Mouse (Mus musculus) kidney, postnatal 14 days (tissue): ENCODE data around the gene Smyd2.

ENCODE experiments used
- DNase-seq: peaks from one replicate; pipeline ENCODE4 v3.0.0; 2022; ENCODE audit warnings: mixed read lengths

The Smyd2 gene

DNA sequence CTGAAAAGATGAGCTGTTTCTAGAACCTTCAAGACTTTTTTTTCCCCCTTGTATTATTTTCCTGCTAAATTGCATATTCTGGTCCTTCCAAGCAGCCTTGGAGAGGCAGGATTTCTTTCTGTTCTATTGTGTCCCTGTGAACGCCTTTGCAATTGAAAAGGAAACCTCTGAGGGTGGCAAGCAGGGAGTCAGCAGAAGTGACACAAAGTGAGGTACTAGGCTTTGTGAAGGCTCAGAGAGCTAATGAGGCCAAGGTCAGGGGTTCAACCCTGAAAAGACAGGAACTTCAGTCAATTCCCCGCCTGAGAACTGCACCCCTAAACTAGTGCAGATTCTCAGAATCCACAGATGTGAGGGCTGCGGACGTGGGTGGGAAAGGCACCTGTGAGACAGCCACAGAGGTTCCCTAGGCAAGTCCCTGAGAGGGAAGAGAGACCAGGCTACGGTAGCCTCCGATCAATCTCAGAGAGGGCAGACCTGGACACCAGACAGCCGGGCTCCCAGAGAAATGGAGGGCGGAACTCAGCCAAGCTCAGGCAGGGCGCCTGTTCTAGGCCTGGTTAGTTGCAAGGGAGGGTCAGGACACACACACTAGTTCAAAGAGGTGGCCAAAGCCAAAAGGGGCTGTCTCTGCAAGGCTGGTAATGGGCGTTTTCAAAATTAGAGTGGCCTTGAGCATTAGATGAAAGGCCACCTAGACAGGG, 5.6 kb downstream of the Smyd2 start:
- no peak for DNase-seq

- DNase-seq: no peak
Observed at GRCm38 (mm10) chr1:189913093-189913760, 8.9 kb downstream of the Smyd2 start.

- DNase-seq: peak; percentile 84
Observed at GRCm38 (mm10) chr1:189910685-189911345, 11.3 kb downstream of the Smyd2 start.

DNA sequence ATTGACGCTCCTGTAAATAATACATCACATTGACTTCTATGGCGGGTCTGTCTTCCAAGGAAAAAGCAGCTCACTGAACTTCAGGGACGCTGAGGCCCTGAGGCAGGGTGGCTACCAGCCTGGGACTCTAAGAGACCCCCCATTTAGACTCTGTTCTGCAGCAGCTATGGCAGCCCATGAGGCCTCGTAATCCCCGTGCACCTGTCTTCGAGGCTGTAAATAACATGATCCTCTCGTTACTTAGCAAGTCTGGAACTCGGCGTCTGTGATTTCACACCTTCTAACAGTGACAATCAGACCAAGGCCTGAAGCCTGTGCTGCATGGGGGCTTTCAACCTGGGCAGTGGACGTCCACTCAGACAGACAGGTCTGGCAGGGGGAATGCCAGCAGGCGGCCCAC, 19.0 kb downstream of the Smyd2 start:
- DNase-seq: no peak

GRCm38 (mm10) chr1:189902413-189902812, 19.8 kb downstream of the Smyd2 start:
- DNase-seq: no peak

- peak; percentile 27 for DNase-seq
Observed at GRCm38 (mm10) chr1:189899526-189899925, 22.6 kb downstream of the Smyd2 start.

- DNase-seq: no peak
Observed at GRCm38 (mm10) chr1:189898708-189899107, 23.5 kb downstream of the Smyd2 start.

DNA sequence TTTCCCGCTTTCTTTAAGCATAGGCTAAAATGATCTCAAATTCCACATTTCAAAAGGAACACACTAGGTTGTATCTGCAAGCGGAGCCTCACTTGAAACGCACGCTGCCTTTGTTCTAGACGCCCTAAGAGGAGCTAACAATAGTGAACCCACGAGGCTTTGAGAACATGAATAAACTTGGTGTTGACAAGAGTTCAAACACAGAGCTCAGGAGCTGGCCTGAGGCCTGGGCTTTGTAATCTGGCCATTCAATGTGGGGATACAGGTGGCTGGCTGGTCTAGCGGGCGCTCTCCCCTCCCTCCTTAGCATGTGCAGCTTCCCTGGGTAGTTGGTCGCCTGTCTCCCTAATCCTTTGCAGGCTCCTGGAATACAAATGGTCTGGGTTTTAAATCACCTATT, 24.3 kb downstream of the Smyd2 start:
- no peak for DNase-seq

DNA sequence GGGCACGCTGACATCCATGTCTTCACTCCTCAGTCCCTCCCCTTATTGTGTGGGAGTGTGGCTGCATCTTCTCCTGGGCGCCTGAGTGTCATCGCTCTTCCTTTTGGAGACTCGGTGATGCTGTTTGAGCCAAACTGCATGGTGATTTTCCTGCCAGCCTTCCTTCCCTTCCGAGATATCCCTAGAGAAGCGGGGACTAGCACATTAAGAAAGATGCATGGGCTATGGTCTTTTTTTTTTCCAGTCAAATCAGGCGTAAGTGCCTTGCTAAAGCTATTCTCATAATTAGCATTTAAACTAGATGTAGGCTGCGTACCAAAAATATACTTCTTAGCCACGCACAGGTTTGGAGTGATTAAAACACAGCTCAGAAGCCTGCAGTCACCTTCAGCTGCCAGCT, 28.0 kb downstream of the Smyd2 start:
- no peak for DNase-seq

DNA sequence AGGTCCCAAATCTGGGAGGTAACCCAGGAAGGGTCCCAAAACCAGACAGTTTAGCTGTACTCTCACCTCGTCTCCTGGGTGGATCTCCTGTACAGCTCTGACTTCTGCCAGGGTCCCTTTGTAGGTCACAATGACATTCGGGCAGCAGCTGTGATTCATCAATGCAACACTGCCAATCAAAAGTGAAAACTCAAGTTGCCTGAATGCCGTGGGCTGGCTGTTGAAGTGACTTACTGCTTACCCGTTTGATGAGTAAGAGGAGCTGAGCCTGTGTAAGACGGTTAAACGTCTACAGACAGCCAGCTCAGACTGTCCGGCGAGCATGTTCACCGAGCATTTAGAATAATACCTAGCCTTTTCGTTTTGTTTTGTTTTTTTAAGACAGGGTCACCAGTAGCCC, 33.4 kb downstream of the Smyd2 start:
- no peak for DNase-seq

- peak; percentile 76 for DNase-seq
Observed at GRCm38 (mm10) chr1:189887518-189887917, 34.6 kb downstream of the Smyd2 start.

GRCm38 (mm10) chr1:189885975-189886374, 36.2 kb downstream of the Smyd2 start:
- no peak for DNase-seq

GRCm38 (mm10) chr1:189884951-189885350, 37.2 kb downstream of the Smyd2 start:
- DNase-seq: no peak

DNA sequence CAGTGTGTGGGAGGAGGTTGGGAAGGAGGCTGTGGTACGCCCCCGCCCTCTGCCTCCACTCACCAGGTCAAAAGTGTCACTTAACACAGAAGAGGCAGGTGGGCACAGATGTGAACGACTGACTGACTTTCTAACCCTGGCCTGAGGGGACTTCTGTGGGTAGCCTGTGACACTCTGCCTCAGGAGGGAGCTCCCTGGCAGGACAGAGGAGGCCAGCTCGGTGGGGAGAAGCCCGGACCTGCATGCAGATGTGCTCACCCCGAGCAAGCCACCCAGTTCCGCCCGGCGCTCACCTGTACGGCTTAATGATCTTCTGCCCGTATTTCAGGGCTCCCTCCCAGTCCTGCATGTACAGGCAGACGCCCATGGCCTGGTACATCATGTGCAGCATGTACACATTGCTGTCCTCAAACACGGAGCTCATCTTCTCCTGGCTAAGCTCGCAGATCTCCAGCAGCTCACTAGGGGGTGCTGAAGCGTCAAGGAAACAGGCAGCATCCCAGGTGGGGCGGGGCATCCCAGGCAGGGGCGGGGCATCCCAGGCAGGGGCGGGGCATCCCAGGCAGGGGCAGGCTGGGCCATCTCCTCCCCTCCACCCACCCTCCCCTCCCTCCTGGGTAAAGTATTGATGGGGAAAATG, 38.5 kb downstream of the Smyd2 start:
- DNase-seq: peak; percentile 74

GRCm38 (mm10) chr1:189882886-189883285, 39.3 kb downstream of the Smyd2 start:
- peak; percentile 56 for DNase-seq

DNA sequence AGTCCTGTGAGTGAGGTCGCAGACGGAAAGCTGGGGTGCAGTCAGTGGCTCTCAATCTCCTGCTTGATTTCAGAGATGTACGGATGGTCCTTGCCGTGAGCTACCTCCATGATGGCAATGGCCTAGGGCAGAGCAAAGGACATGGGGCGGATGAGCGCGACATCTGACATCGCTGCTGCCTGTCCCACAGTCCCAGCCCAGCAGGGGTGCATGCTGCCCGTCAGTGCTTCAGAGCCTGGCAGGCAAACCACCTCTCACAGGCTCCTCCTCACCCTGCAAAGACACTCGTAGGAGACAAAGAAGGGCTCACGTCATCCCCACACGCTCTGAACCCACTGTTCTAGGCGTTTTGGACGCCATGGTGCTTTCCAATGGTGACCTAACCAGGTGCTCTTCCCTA, 41.4 kb downstream of the Smyd2 start:
- no peak for DNase-seq

- DNase-seq: peak; percentile 85
Observed at GRCm38 (mm10) chr1:189879965-189880364, 42.2 kb downstream of the Smyd2 start.

DNA sequence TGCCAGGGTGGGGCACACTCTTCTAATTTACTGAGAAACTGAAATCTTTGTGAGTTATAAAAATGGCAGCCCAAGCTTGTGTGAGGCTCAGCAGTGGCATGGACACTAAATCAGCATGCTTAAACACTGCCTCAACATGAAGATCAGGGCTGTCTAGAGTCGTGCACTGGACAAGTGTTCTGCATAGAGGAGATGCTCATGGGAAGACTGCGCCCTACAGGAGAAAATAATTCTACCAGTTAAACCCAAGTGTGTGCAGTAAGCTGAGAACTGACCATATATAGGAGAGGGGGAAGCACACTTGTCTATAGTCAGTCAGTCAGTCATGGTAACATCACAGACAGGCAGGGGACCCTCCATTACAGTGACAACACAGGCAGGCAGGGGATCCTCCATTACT, 43.0 kb downstream of the Smyd2 start:
- no peak for DNase-seq

GRCm38 (mm10) chr1:189876162-189876561, 46.0 kb downstream of the Smyd2 start:
- no peak for DNase-seq

DNA sequence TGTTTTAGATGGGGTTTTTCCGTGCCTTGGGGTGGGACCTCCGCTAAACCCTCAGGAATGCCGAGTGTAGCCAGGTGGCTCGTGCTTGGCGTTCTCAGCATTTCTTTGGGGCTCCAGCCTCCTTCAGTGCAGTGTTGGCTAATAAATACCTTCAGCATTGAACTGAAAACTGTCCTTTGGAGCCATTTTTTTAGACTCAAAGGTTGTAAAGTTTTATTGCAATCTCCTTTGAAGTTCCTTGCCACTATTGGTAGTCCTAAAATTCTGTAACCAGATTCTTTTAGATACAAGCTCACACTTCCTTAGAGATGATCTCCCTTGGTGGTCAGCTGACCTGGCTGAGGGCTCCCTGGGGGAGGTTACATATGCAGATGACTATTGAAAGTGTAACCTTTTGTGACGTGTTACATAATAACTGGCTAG, 46.7 kb downstream of the Smyd2 start:
- peak; percentile 64 for DNase-seq

- DNase-seq: no peak
Observed at GRCm38 (mm10) chr1:189873591-189873990, 48.6 kb downstream of the Smyd2 start.

- DNase-seq: no peak
Observed at GRCm38 (mm10) chr1:189872050-189872449, 50.1 kb downstream of the Smyd2 start.

GRCm38 (mm10) chr1:189871625-189872024, 50.5 kb downstream of the Smyd2 start:
- DNase-seq: no peak

GRCm38 (mm10) chr1:189870539-189870938, 51.6 kb downstream of the Smyd2 start:
- DNase-seq: no peak
